ENCODE assay signal across 25 mouse cellular contexts in the genomic region with DNA sequence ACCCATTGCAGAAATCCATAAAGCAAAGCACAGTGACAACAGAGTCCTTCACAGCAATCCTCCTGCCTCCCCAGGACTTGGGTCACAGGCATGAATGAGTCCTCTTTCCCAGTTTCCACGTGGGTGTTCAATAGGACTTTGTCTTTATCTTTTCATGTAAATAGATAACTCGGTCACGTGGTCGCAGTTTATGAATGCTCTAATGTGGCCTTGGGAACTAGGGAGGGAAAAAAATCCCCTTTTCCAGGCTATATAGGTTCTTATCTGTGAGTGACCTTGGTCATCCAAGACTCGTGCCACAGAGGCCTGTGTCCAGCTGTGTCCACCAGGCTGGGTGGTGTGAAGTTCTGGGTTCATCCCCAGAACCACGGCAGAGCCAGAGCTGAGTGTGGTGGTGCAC. TPM values are rescaled to one million over a fixed set of nuclear protein-coding genes. Genes with fewer than 3 reads are reported as not detected.
DNase-seq lines count a peak whose midpoint lies in the region; ATAC-seq and TF ChIP-seq lines count a peak whose summit lies in the region.
"Had no signal": no experiment of that assay in that cellular context is flagged by ENCODE, and none has a peak within 500 bp of the region (broad histone marks: within the 10 kb centered on the region; RNA-seq: fewer than 3 reads in every experiment).

No protein-coding gene starts in this region.

- no peaks in the 10 kb centered on the region for H3K36me3 ChIP-seq in intestine, embryonic 15.5 days
- peaks cover 15% of the 10 kb centered on the region; the same call in 1 of the 2 replicates for H3K36me3 ChIP-seq in intestine, postnatal 0 days (ENCODE audit: control insufficient read depth, insufficient read depth)
- H3K36me3 ChIP-seq in stomach, embryonic 16.5 days (ENCODE audit: control insufficient read depth, insufficient read depth, low read length) = 0 out of 2 replicates have a peak, but pooled peaks cover 3% of the 10 kb centered on the region
- H3K36me3 ChIP-seq: forebrain, embryonic 10.5 days had no signal

- H3K27ac ChIP-seq in intestine, embryonic 15.5 days = 0 out of 2 replicates have a peak overlapping the region, but pooled peaks have one; percentile 5
- H3K27ac ChIP-seq in intestine, postnatal 0 days (ENCODE audit: low read depth, low read length) = peak overlapping the region; percentile 28; the same call in 1 of the 2 replicates
- no peak overlapping the region for H3K27ac ChIP-seq in stomach, embryonic 16.5 days (ENCODE audit: low read length)
- H3K27ac ChIP-seq: forebrain, embryonic 10.5 days; forebrain, embryonic 13.5 days; gastrocnemius, adult 2 months; heart, embryonic 13.5 days; hindbrain, embryonic 14.5 days had no signal

- no peak overlapping the region for H3K4me2 ChIP-seq in intestine, embryonic 15.5 days (replicated peaks)
- H3K4me2 ChIP-seq in intestine, postnatal 0 days (replicated peaks; ENCODE audit: low read depth) = no peak overlapping the region
- no peak overlapping the region for H3K4me2 ChIP-seq in stomach, embryonic 16.5 days (ENCODE audit: low read depth, low read length)
- H3K4me2 ChIP-seq: forebrain, embryonic 13.5 days; heart, embryonic 13.5 days; hindbrain, embryonic 14.5 days had no signal

- no peaks in the 10 kb centered on the region for H3K27me3 ChIP-seq in intestine, embryonic 15.5 days (replicated peaks)
- H3K27me3 ChIP-seq in intestine, postnatal 0 days (replicated peaks; ENCODE audit: control insufficient read depth, insufficient read depth, low read length) = no peaks in the 10 kb centered on the region
- no peaks in the 10 kb centered on the region for H3K27me3 ChIP-seq in stomach, embryonic 16.5 days (ENCODE audit: control insufficient read depth, insufficient read depth, low read length)
- H3K27me3 ChIP-seq: forebrain, embryonic 13.5 days; heart, embryonic 13.5 days had no signal

- peak; percentile 62 for ATAC-seq in intestine, embryonic 15.5 days
- peak; percentile 69 for ATAC-seq in intestine, postnatal 0 days
- ATAC-seq in stomach, embryonic 16.5 days (ENCODE audit: insufficient read depth, low FRiP score) = peak; percentile 18
- ATAC-seq: activated CD4-positive, CD25-positive, alpha-beta regulatory T cell, adult 4 months; CD4-positive, CD25-positive, alpha-beta regulatory T cell, adult 4 months; forebrain, embryonic 13.5 days; forebrain, embryonic 16.5 days had no signal

- 49% methylated on average over 6 of the region's 6 CpGs for WGBS in intestine, embryonic 15.5 days
- WGBS in intestine, postnatal 0 days = 33% methylated on average over 6 of the region's 6 CpGs
- 56% methylated on average over 6 of the region's 6 CpGs for WGBS in stomach, embryonic 16.5 days

- H3K4me1 ChIP-seq in intestine, embryonic 15.5 days (replicated peaks) = no peaks in the 10 kb centered on the region
- no peaks in the 10 kb centered on the region for H3K4me1 ChIP-seq in intestine, postnatal 0 days (replicated peaks; ENCODE audit: control insufficient read depth, insufficient read depth, low read length)
- H3K4me1 ChIP-seq in stomach, embryonic 16.5 days (ENCODE audit: control insufficient read depth, insufficient read depth, low read length) = no peaks in the 10 kb centered on the region
- H3K4me1 ChIP-seq: forebrain, embryonic 10.5 days; forebrain, embryonic 13.5 days; heart, embryonic 13.5 days had no signal

- TF ChIP-seq CTCF in intestine, postnatal 0 days (IDR thresholded peaks at IDR 0.05; ENCODE audit: low read depth) = no peak

- DNase-seq in ovary, adult 18-20 months (ENCODE audit: low spot score) = peak; percentile 40
- DNase-seq in ovary, postnatal 10 days (ENCODE audit: low spot score) = no peak
- no peak for DNase-seq in frontal cortex, adult 2 months (ENCODE audit: extremely low spot score in 1 of 2, low spot score in 1 of 2)
- DNase-seq in lung, postnatal 25 days (ENCODE audit: low spot score) = no peak
- DNase-seq in layer of hippocampus, adult 9-10 months (ENCODE audit: low spot score) = no peak
- DNase-seq: adrenal gland, adult 8-10 months; adrenal gland, postnatal 25 days; cerebellum, adult 11-12 months; cerebellum, adult 8-10 months; cerebellum, postnatal 10 days; gastrocnemius, adult 2 months; gastrocnemius, postnatal 25 days; heart, adult 18-20 months; heart, postnatal 14 days; heart, postnatal 4 days had no signal

- H3K9ac ChIP-seq in intestine, embryonic 15.5 days = no peak overlapping the region
- no peak overlapping the region for H3K9ac ChIP-seq in intestine, postnatal 0 days (ENCODE audit: low read depth, low read length)
- H3K9ac ChIP-seq in stomach, embryonic 16.5 days (ENCODE audit: low read length) = no peak overlapping the region
- H3K9ac ChIP-seq: forebrain, embryonic 13.5 days; heart, embryonic 13.5 days; hindbrain, embryonic 14.5 days had no signal

- no peak overlapping the region for H3K4me3 ChIP-seq in intestine, embryonic 15.5 days (replicated peaks)
- no peak overlapping the region for H3K4me3 ChIP-seq in intestine, postnatal 0 days (ENCODE audit: low read depth, low read length)
- H3K4me3 ChIP-seq in stomach, embryonic 16.5 days (replicated peaks; ENCODE audit: low read length) = no peak overlapping the region
- H3K4me3 ChIP-seq: forebrain, embryonic 10.5 days; forebrain, embryonic 13.5 days; gastrocnemius, adult 2 months; heart, embryonic 13.5 days had no signal

- H3K9me3 ChIP-seq in intestine, embryonic 15.5 days = no peaks in the 10 kb centered on the region
- H3K9me3 ChIP-seq in intestine, postnatal 0 days (ENCODE audit: control insufficient read depth) = no peaks in the 10 kb centered on the region
- no peaks in the 10 kb centered on the region for H3K9me3 ChIP-seq in stomach, embryonic 16.5 days (replicated peaks; ENCODE audit: control insufficient read depth, low read length)
- H3K9me3 ChIP-seq: forebrain, embryonic 10.5 days; heart, embryonic 13.5 days had no signal

RNA-seq across cellular contexts. Expression of gene Vsig10, which starts 7.5 kb away (rescaled TPM):
- polyA plus RNA-seq in intestine, embryonic 15.5 days (2015; fragmentation: Nextera tagmentation; extraction: Ambion mirVana) = 14.1 and 16.8 TPM in 2 replicates
- polyA plus RNA-seq in intestine, postnatal 0 days (2015; fragmentation: Nextera tagmentation; extraction: Ambion mirVana) = 13.9 and 14.9 TPM in 2 replicates
- polyA plus RNA-seq in stomach, embryonic 16.5 days (2015; fragmentation: Nextera tagmentation; extraction: Ambion mirVana) = 20.7 and 22.5 TPM in 2 replicates
- 1.6 and 2.4 TPM in 2 replicates for polyA plus RNA-seq in frontal cortex, adult 2 months (2012; rRNA removed)

RNA-seq across cellular contexts. Expression of gene Wsb2, which starts 30.7 kb away (rescaled TPM):
- 82.6 and 94.5 TPM in 2 replicates for polyA plus RNA-seq in intestine, embryonic 15.5 days (2015; fragmentation: Nextera tagmentation; extraction: Ambion mirVana)
- 125 and 130 TPM in 2 replicates for polyA plus RNA-seq in intestine, postnatal 0 days (2015; fragmentation: Nextera tagmentation; extraction: Ambion mirVana)
- polyA plus RNA-seq in stomach, embryonic 16.5 days (2015; fragmentation: Nextera tagmentation; extraction: Ambion mirVana) = 34.1 and 35.0 TPM in 2 replicates
- polyA plus RNA-seq in frontal cortex, adult 2 months (2012; rRNA removed) = 328 and 398 TPM in 2 replicates

RNA-seq across cellular contexts. Expression of gene Pebp1, which starts 39.0 kb away (rescaled TPM):
- 659 and 723 TPM in 2 replicates for polyA plus RNA-seq in intestine, embryonic 15.5 days (2015; fragmentation: Nextera tagmentation; extraction: Ambion mirVana)
- 258 and 267 TPM in 2 replicates for polyA plus RNA-seq in intestine, postnatal 0 days (2015; fragmentation: Nextera tagmentation; extraction: Ambion mirVana)
- 666 and 677 TPM in 2 replicates for polyA plus RNA-seq in stomach, embryonic 16.5 days (2015; fragmentation: Nextera tagmentation; extraction: Ambion mirVana)
- 740 and 785 TPM in 2 replicates for polyA plus RNA-seq in frontal cortex, adult 2 months (2012; rRNA removed)

Comparison
In these comparisons a context has a peak if more than half of its experiments do, and no peak if none do; other contexts are left out.
1. ATAC-seq: peak in every context shown above with its lines; median percentile 69 in intestine, postnatal 0 days; 62 in intestine, embryonic 15.5 days; 18 in stomach, embryonic 16.5 days.